Mouse (Mus musculus): Measurements from ENCODE around the gene Tnfrsf19.

The Tnfrsf19 gene

GRCm38 (mm10) chr14:61020968-61021367 is 25.3 kb downstream of the Tnfrsf19 start:
- DNase-seq = no peak

DNA sequence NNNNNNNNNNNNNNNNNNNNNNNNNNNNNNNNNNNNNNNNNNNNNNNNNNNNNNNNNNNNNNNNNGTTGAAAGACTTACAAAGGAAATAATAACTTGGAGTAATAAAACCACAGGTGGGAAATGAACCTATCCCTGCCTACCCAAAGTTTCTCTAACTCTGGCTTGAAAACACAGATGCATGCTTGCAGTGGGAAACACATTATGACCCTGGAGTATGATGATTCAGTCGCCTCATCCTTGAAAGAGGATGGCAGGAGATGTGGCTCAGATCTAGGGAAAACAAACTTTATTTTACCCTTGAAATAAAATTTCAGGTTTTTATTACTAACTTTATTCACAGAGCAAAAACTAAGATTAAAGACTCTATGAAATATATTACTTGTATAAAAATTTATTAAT is 26.4 kb downstream of the Tnfrsf19 start:
- DNase-seq = no peak

- DNase-seq = no peak
Measured at GRCm38 (mm10) chr14:61014544-61014943, 31.7 kb downstream of the Tnfrsf19 start.

- DNase-seq = peak; percentile 44 to 46
Measured at GRCm38 (mm10) chr14:61012397-61012931, 33.8 kb downstream of the Tnfrsf19 start.

DNA sequence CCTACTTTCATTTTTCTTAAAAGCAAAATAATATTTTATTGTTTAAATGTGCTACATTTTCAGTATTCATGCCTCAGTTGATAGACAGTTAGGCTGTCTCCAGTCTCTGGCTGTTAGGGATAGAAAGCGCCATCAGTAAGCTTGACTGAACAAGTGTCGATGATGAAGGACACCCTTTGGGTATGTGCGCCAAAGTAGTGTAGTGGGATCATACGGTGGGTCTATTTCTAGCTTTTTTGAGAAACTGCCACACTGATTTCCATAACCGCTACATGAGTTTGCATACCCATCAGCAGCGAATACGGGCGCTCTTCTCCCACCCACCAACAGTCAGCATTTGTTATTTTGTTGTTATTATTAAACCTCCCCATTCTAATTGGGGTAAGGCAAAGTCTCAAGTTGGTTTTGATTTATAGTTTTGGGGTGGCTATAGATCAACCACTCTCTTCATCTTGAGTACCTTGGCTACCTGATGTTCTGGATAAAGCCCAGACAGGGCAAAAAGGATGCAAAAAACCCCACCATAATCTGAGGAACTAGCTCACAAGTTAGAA is 34.6 kb downstream of the Tnfrsf19 start:
- no peak for DNase-seq

DNA sequence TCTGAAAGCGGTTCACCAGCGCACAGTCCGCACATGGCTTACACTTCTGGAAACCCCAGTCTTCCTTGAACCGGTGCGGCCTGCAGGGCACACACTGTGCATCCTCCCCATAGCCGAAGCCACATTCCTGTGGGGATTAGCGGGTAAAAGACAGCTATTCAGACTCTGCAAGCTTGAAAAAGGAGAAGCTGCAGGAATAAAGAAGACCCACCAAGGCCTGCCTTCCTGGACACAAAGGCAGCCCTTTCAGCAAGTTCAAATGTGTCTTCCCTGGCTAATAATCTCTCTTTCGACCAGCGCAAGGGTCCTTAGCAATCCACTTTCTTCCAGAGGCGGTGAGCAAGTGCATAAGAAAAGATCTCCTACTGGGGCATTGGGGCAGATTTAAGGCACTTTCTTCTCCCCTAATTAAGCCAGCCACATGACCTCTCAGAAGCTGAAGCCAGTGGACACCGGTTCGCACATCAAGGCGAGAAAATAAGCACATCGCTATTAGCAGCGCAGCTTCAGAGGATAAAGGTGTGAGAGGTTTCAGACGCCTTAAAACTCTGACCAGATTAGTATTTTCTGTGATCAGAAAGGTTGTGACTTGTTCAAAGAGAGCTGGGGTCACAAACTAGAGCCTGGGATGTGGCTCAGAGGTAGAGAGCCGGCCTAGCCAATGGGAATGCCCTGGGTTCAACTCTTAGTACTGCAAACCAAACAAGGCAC is 41.0 kb downstream of the Tnfrsf19 start:
- DNase-seq = no peak

DNA sequence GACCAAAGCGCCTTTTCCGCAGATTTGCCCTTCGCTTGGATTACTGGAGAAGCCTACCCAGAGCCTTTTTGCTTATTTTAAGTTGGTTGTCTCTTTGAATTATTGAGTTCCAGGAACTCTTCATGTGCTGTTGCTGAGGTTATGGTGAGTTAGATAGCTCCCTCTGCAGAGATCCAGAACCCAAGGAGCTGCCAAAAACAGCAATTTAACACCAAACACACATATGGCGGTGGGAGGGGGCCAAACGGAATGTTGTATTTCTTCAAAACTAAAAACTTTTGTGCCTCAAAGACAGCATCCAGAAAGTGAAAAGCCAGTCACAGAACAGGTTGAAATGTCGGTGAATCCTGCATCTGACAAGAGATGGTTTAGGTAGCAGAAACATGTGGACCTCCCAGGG is 42.6 kb downstream of the Tnfrsf19 start:
- no peak for DNase-seq

DNA sequence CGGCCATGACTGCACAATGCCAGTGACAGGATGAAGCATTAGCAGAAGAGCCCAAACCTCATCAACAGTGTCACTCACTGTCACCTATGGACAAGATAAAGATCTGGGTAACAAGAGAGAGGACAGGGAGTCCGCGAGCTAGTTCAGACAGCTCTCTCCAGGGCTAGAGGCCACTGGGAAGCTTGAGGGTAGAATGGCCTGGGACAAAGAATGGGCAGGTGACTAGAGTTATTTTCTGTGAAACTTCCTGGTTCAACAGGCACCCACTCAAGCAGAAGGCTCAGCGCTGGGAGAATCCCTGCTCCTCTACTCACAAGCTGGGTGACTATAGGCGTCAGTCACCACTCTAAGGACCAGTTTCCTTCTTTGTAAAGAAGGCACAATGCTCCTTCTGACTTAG is 46.2 kb downstream of the Tnfrsf19 start:
- no peak for DNase-seq

- DNase-seq = no peak
Measured at GRCm38 (mm10) chr14:60996556-60996955, 49.7 kb downstream of the Tnfrsf19 start.

GRCm38 (mm10) chr14:60993506-60993905 is 52.8 kb downstream of the Tnfrsf19 start:
- no peak for DNase-seq

DNA sequence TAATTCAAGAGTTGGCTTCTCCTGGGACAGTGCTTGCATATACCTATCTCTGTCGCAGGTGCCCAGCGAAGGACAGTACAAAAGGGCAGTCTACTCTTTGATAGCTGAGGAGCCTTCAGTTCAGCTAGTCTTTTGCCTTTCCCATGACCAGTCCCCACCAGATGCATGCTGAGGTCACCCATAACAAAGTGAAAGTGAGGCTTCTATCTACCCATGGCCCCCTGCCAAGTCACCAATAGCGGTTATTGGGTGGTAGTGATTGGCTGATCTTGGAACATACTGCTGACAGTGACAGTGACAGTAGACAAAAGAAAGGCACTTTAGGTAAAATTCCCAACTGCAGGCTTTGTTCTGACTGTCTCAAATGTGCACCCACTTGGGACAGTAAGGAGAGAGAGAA is 53.2 kb downstream of the Tnfrsf19 start:
- DNase-seq = no peak

GRCm38 (mm10) chr14:60992144-60992543 is 54.1 kb downstream of the Tnfrsf19 start:
- no peak for DNase-seq

- DNase-seq = no peak
Measured at GRCm38 (mm10) chr14:60988228-60988627, 58.1 kb downstream of the Tnfrsf19 start.

DNA sequence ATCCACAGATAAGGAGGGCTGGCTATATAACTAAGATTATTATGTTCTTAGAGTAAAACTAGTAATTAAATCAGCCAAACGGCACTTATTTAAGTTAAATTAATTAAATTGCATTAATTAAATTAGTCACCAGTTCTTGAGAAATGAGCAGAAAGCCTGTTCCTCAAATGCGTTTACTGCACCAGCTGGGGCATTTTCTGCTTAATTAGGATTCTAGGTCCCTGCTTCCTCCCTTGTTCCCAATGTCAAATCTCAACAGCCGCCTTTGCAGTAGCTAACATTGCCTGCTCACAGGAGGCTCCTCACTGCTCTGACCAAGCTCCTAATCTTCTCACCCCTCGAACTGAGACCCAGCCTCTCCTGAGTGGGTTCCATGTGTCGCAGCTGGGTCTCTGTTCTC is 59.4 kb downstream of the Tnfrsf19 start:
- no peak for DNase-seq

GRCm38 (mm10) chr14:60985077-60985476 is 61.2 kb downstream of the Tnfrsf19 start:
- no peak for DNase-seq

- DNase-seq = no peak
Measured at GRCm38 (mm10) chr14:60984266-60984665, 62.0 kb downstream of the Tnfrsf19 start.

DNA sequence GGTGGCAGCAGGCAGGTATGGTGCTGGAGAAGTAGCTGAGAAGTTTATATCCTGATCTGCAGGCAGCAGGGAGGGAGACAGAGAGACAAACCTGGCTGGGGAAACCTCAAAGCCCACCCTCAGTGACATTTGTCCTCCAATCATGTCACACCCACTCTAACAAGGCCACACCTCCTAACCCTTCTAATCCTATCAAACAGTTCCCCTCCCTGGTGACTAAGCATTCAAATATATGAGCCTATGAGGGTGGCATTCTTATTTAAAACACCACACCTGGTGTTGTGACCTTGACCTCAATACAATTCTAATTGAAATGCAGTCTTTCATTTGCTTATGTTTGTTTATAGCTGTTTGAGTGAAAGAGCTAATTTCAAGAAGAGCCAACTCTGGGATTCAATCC is 64.2 kb downstream of the Tnfrsf19 start:
- DNase-seq = no peak

GRCm38 (mm10) chr14:60980244-60980887 is 65.9 kb downstream of the Tnfrsf19 start:
- no peak for DNase-seq

- no peak for DNase-seq
Measured at GRCm38 (mm10) chr14:60978129-60978528, 68.2 kb downstream of the Tnfrsf19 start.

- DNase-seq = no peak
Measured at GRCm38 (mm10) chr14:60976231-60976630, 70.1 kb downstream of the Tnfrsf19 start.

GRCm38 (mm10) chr14:60975736-60976135 is 70.6 kb downstream of the Tnfrsf19 start:
- DNase-seq = no peak

DNA sequence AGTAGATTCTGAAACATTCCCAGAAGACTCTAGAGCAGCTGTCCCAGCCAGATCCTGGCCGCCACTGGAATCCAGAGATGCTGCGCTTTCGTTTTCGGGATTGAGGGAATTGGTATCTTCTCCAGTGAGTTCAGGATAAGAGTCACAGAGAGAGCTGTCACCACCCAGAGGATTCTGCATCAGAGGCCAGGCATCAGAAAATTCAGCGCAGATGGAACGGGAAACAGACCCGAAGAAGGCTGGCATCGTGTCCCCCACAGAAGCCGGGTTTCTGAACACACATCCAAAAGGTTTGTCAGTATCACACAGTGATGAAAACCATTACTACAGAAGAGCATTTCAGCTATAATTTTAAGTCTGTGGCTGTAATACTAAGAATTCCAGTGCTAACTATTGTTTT is 75.3 kb downstream of the Tnfrsf19 start:
- DNase-seq = no peak

DNA sequence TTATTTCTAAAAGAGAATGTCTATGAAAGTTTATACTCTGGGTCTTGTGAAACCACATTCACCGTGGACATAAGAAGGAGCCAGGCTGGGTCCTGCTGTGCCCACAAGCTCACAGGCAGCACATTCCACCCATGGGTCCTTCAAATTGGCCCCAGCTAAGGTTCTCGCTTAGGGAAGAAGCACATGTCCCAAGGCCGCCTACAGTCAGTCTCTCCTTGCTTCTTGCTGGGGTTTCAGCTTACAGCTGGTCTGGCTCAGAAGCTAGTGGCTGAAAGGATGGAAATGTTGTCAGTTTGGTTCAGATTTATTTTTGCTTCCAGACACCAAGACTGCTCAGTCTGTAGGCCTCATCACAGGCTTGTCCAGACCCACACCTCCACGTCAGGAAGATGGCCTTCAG is 80.2 kb downstream of the Tnfrsf19 start:
- no peak for DNase-seq

All from cerebellum, postnatal 25 days (tissue).